Mouse (Mus musculus) CH12F3 (cell line): ENCODE results near the gene Npas1.

Source experiments
- in situ Hi-C: fragments of 300-500 bp; cut with MboI; formaldehyde crosslinking; loops from 2 replicates; pipeline ENCODE4 v1.14.3; 2020; ENCODE audit warnings: low sequenced_read_pairs

Npas1 gene

GRCm38 (mm10) chr7:16472116-16472709, 5.3 kb downstream of the Npas1 start:
- in situ Hi-C loops: no loop called here

GRCm38 (mm10) chr7:16471549-16471948, 6.0 kb downstream of the Npas1 start:
- in situ Hi-C loops: no loop called here

GRCm38 (mm10) chr7:16468115-16468514, 9.4 kb downstream of the Npas1 start:
- in situ Hi-C loops: no loop called here

- in situ Hi-C loops: no loop called here
Measured at GRCm38 (mm10) chr7:16466565-16466964, 11.0 kb downstream of the Npas1 start.

- in situ Hi-C loops: no loop called here
Measured at GRCm38 (mm10) chr7:16465568-16465967, 12.0 kb downstream of the Npas1 start.

GRCm38 (mm10) chr7:16465160-16465559, 12.4 kb downstream of the Npas1 start:
- in situ Hi-C loops: no loop called here

- in situ Hi-C loops: no loop called here
Measured at GRCm38 (mm10) chr7:16463214-16463613, 14.3 kb downstream of the Npas1 start.

- in situ Hi-C loops: no loop called here
Measured at GRCm38 (mm10) chr7:16461705-16462104, 15.8 kb downstream of the Npas1 start.

- in situ Hi-C loops: no loop called here
Measured at GRCm38 (mm10) chr7:16461151-16461550, 16.4 kb downstream of the Npas1 start.

GRCm38 (mm10) chr7:16460566-16460965, 17.0 kb downstream of the Npas1 start:
- in situ Hi-C loops: no loop called here

- in situ Hi-C loops: no loop called here
Measured at GRCm38 (mm10) chr7:16456289-16456688, 21.2 kb downstream of the Npas1 start.

GRCm38 (mm10) chr7:16455016-16455415, 22.5 kb downstream of the Npas1 start:
- in situ Hi-C loops: no loop called here

GRCm38 (mm10) chr7:16453118-16453711, 24.3 kb downstream of the Npas1 start:
- in situ Hi-C loops: no loop called here

- in situ Hi-C loops: no loop called here
Measured at GRCm38 (mm10) chr7:16452587-16453073, 24.9 kb downstream of the Npas1 start, which contains the start of gene Tmem160. Tmem160 (plus strand) TSS chr7:16452779.

GRCm38 (mm10) chr7:16451656-16452055, 25.9 kb downstream of the Npas1 start:
- in situ Hi-C loops: no loop called here

GRCm38 (mm10) chr7:16441241-16441640, 36.3 kb downstream of the Npas1 start:
- in situ Hi-C loops: no loop called here

GRCm38 (mm10) chr7:16435088-16435487, 42.4 kb downstream of the Npas1 start:
- in situ Hi-C loops: no loop called here

GRCm38 (mm10) chr7:16433352-16433971, 44.1 kb downstream of the Npas1 start:
- in situ Hi-C loops: no loop called here

- in situ Hi-C loops: no loop called here
Measured at GRCm38 (mm10) chr7:16426129-16426729, 51.3 kb downstream of the Npas1 start.

GRCm38 (mm10) chr7:16425721-16426120, 51.8 kb downstream of the Npas1 start:
- in situ Hi-C loops: no loop called here

- in situ Hi-C loops: no loop called here
Measured at GRCm38 (mm10) chr7:16423731-16424130, 53.8 kb downstream of the Npas1 start.
